Mouse (Mus musculus): ENCODE measurements around the gene Polr3f.

DNA sequence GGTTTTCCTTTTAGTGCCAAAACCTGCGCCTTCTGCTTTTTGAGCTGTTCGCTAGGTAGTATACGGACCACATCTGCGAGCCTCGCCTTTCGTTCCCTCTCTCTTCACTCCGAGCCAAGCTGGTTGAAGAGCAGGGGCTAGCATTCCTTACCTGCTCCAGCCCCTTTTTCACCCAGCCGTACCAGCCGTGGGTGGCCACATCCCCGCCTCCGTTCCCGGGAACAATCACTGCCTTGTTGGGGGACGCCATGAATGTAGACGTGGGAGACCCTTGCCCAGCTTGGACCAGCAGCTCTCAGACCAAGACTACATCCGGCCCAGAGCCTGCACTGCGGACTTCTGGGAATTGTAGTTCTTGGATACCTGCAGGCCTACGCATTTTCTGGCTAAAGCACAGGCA is 23.0 kb downstream of the Polr3f start, which contains the start of gene Rbbp9:
- TF ChIP-seq POLR2A (IDR thresholded peaks at IDR 0.05; ENCODE audit: borderline replicate concordance, extremely low read depth, low read depth, low read length) (peak; percentile 70; the same call in 1 of the 2 replicates), CTCF (IDR thresholded peaks at IDR 0.05; ENCODE audit: insufficient read depth, low read length) (no peak)

All from lung, adult 2 months (tissue).